Mouse (Mus musculus) myocyte (in vitro differentiated cells): ENCODE results near the gene Tmem161a. TPM values are rescaled to one million over a fixed set of nuclear protein-coding genes. Genes with fewer than 3 reads are reported as not detected.

Experiments
- H3K27me3 ChIP-seq: one replicate; pipeline ENCODE4 v1.6.1; 2011; ENCODE audit not compliant: control insufficient read depth, insufficient read depth, insufficient read length
- H3K36me3 ChIP-seq: one replicate; pipeline ENCODE4 v1.6.1; 2011; ENCODE audit not compliant: control insufficient read depth, insufficient read depth
- H3K4me2 ChIP-seq: one replicate; pipeline ENCODE4 v1.6.1; 2011; ENCODE audit warnings: low read depth, control low read depth
- H3K4me3 ChIP-seq: one replicate; pipeline ENCODE4 v1.5.1; 2011; ENCODE audit warnings: mild to moderate bottlenecking, control low read depth, moderate library complexity
- H3K79me2 ChIP-seq: one replicate; pipeline ENCODE4 v1.6.1; 2011; ENCODE audit not compliant: control insufficient read depth, insufficient read depth
- H3ac ChIP-seq: one replicate; pipeline ENCODE4 v1.6.1; 2011; ENCODE audit not compliant: control insufficient read depth, insufficient read length
- CEBPB ChIP-seq: IDR thresholded peaks from 2 replicates; pipeline ENCODE4 v1.6.1; 2011; ENCODE audit warnings: mild to moderate bottlenecking, moderate library complexity; ENCODE audit not compliant: poor library complexity, insufficient read depth, severe bottlenecking
- E2F4 ChIP-seq: IDR thresholded peaks from one replicate; pipeline ENCODE4 v1.6.1; 2011; ENCODE audit warnings: mild to moderate bottlenecking, control low read depth, moderate library complexity; ENCODE audit not compliant: insufficient read depth
- MAX ChIP-seq: IDR thresholded peaks from one replicate; pipeline ENCODE4 v1.6.1; 2011; ENCODE audit warnings: low read depth, mild to moderate bottlenecking, control low read depth
- MYOD1 ChIP-seq, 3 experiments: IDR thresholded peaks; one replicate each; pipeline ENCODE4 v1.6.1; 2011; ENCODE audit warnings: control low read depth in 2 of 3, low read depth in 2 of 3, mild to moderate bottlenecking in 2 of 3, moderate library complexity in 1 of 3; ENCODE audit not compliant: insufficient read length in 2 of 3, control insufficient read depth in 1 of 3
- MYOG ChIP-seq, 3 experiments: IDR thresholded peaks; one replicate each; pipeline ENCODE4 v1.6.1; 2011; ENCODE audit warnings: control low read depth in 2 of 3, low read depth in 2 of 3, mild to moderate bottlenecking in 2 of 3; ENCODE audit not compliant: insufficient read length in 2 of 3, control insufficient read depth in 1 of 3, insufficient read depth in 1 of 3
- POLR2A ChIP-seq: IDR thresholded peaks from one replicate; pipeline ENCODE4 v1.6.1; 2011; ENCODE audit warnings: low read depth, mild to moderate bottlenecking, control low read depth, moderate library complexity; ENCODE audit not compliant: insufficient read length
- POLR2AphosphoS2 ChIP-seq: IDR thresholded peaks from one replicate; pipeline ENCODE4 v1.6.1; 2011; ENCODE audit warnings: low read depth, control low read depth; ENCODE audit not compliant: insufficient read length
- REST ChIP-seq: IDR thresholded peaks from one replicate; pipeline ENCODE4 v1.6.1; 2011; ENCODE audit warnings: mild to moderate bottlenecking, control low read depth, moderate library complexity; ENCODE audit not compliant: insufficient read depth, insufficient read length
- SRF ChIP-seq: IDR thresholded peaks from one replicate; pipeline ENCODE4 v1.6.1; 2011; ENCODE audit warnings: low read depth; ENCODE audit not compliant: control insufficient read depth, insufficient read length
- TCF12 ChIP-seq: IDR thresholded peaks from one replicate; pipeline ENCODE4 v1.6.1; 2011; ENCODE audit warnings: mild to moderate bottlenecking, control low read depth; ENCODE audit not compliant: poor library complexity, insufficient read depth, severe bottlenecking
- TCF3 ChIP-seq: IDR thresholded peaks from one replicate; pipeline ENCODE4 v1.6.1; 2011; ENCODE audit warnings: low read depth, control low read depth; ENCODE audit not compliant: insufficient read length
- USF1 ChIP-seq: IDR thresholded peaks from one replicate; pipeline ENCODE4 v1.6.1; 2011; ENCODE audit warnings: low read depth, mild to moderate bottlenecking, control low read depth, moderate library complexity
- polyA plus RNA-seq: library from polyadenylated mRNA; unstranded; fragments of >200 nt; fragmentation: generic; extraction: Trizol; gene quantifications from one replicate; pipeline ENCODE4 v1.2.1, GENCODE M21; 2012; ENCODE audit warnings: missing spikeins

Tmem161a gene
- polyA plus RNA-seq, 1 experiment, result 132 TPM

DNA sequence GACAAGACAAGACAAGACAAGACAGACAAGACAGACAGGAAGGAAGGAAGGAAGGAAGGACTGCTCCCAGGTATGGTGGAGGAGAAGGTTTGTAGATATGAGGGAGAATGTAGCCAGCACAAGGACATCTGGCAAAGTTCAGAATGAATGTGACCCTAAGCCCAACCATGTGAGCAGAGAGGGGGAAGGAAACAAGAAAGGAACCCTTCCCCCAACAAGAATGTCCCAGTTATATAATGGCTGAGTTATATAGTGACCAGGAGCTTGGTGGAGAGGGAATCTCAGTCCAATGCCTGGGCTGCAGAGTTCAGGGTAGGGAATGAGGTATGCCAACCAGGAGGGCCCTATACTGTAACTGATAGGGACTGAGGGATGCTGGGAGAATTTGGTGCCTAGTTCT, 45.3 kb downstream of the Tmem161a start:
- no peak overlapping the region for H3ac ChIP-seq
- H3K36me3 ChIP-seq, result no peaks in the 10 kb centered on the region
- no peak overlapping the region for H3K4me2 ChIP-seq
- H3K79me2 ChIP-seq, result no peaks in the 10 kb centered on the region
- no peak overlapping the region for H3K4me3 ChIP-seq
- H3K27me3 ChIP-seq, result no peaks in the 10 kb centered on the region
- TF ChIP-seq MYOG (IDR thresholded peaks at IDR 0.05; ENCODE audit: control insufficient read depth in 1 of 3, insufficient read depth in 1 of 3, insufficient read length in 2 of 3, low read depth in 2 of 3), result no peak
- TF ChIP-seq POLR2A, result no peak
- TF ChIP-seq MAX, result no peak
- no peak for TF ChIP-seq USF1
- no peak for TF ChIP-seq REST

DNA sequence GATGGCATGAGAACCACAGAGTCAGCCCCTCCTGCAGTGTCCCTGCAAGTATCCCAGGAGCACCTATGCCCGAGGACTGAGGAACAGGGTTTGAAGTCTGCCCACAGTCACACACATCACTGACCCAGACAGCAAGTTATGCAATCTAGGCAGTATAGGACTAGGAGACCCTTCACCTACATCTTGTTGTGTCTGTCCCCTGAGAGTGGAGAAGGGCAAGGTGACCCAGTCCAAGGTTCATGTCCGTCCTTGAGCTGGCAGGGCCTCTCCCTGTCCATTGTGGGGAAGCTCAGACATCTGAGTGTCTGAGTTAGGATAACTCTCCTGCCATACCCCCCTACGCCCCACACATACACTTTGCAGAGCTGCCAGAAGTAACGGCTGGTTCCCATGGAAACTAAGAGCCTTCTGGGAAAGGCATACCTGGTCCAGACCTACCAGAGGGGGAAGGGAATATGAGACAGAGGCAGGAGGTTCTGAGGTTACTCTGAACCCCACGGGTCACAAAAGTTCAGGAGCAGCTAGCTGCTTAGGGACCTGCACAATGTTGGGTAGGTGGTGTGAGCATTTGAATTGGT, 47.0 kb downstream of the Tmem161a start:
- TF ChIP-seq TCF12 (no peak), MYOG (IDR thresholded peaks at IDR 0.05; ENCODE audit: control insufficient read depth in 1 of 3, insufficient read depth in 1 of 3, insufficient read length in 2 of 3, low read depth in 2 of 3) (no peak), MYOD1 (IDR thresholded peaks at IDR 0.05; ENCODE audit: control insufficient read depth in 1 of 3, insufficient read length in 2 of 3, low read depth in 2 of 3) (no peak), USF1 (no peak), TCF3 (no peak), E2F4 (no peak), POLR2A (no peak), SRF (no peak), POLR2AphosphoS2 (no peak), REST (no peak), CEBPB (no peak), MAX (no peak)
- H3ac ChIP-seq, result no peak overlapping the region

DNA sequence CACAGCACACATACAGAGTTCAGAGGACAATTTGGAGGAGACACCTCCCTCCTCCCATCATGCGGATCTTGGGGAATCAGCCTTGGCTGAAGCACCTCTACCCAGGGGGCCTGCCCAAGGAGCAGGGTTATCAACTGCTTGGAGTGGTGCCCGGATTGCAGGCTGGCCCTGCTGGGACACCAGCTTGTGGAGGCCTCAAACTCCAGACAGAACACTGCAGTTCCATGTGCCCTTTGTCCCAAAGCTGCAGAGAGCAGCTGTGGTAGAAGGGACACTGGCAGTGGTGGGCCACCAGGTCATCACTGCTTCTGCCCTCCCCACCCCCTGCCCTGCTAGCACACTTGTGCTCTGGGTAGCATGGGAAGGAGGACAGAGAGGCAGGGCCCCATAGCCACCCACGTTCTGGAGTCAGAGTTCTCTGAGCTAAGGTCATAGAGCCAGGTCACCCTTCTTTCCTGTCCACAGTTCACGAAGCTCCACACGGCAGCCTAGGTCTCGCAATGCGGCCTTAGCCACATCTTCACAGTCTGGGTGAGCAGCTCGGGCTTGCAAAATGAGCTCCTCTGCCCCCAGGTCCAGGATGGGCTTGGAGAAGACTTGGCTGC, 48.2 kb downstream of the Tmem161a start:
- Histone ChIP-seq H3K4me2 (no peak overlapping the region), H3K36me3 (peaks cover 12% of the 10 kb centered on the region), H3K27me3 (no peaks in the 10 kb centered on the region)

More for the DNA sequence above, 47.0 kb downstream of the Tmem161a start:
- H3K79me2 ChIP-seq, result no peaks in the 10 kb centered on the region
- H3K4me2 ChIP-seq, result no peak overlapping the region
- H3K4me3 ChIP-seq, result no peak overlapping the region
- no peaks in the 10 kb centered on the region for H3K27me3 ChIP-seq
- H3K36me3 ChIP-seq, result peaks cover 10% of the 10 kb centered on the region

DNA sequence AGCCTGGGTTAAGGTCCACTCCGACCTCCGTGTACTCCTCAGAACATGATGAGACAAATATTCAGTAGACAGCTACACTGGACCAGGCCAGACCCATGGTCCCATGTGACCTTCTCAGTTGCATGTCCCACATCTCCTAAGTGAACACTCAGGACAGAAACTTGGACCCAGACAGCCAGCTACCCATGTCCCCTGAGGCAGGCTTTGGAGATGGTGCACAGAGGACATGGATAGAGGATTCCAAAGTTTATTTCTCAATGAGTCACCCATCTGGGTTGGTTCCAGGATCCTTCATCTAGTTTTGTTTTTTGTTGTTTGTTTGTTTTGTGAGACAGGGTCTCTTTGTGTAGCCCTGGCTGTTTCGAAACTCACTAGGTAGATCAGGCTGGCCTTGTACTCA, 48.8 kb downstream of the Tmem161a start:
- no peaks in the 10 kb centered on the region for H3K27me3 ChIP-seq
- no peak for TF ChIP-seq POLR2A
- TF ChIP-seq POLR2AphosphoS2, result peak; percentile 0
- H3ac ChIP-seq, result no peak overlapping the region
- no peak overlapping the region for H3K4me3 ChIP-seq
- H3K36me3 ChIP-seq, result peaks cover 12% of the 10 kb centered on the region
- H3K4me2 ChIP-seq, result no peak overlapping the region
- no peaks in the 10 kb centered on the region for H3K79me2 ChIP-seq

More for the DNA sequence above, 48.2 kb downstream of the Tmem161a start:
- TF ChIP-seq TCF12 (no peak), POLR2AphosphoS2 (peak; percentile 7), MYOD1 (IDR thresholded peaks at IDR 0.05; ENCODE audit: control insufficient read depth in 1 of 3, insufficient read length in 2 of 3, low read depth in 2 of 3) (no peak)
- Histone ChIP-seq H3K79me2 (no peaks in the 10 kb centered on the region), H3K4me3 (no peak overlapping the region), H3ac (no peak overlapping the region)

DNA sequence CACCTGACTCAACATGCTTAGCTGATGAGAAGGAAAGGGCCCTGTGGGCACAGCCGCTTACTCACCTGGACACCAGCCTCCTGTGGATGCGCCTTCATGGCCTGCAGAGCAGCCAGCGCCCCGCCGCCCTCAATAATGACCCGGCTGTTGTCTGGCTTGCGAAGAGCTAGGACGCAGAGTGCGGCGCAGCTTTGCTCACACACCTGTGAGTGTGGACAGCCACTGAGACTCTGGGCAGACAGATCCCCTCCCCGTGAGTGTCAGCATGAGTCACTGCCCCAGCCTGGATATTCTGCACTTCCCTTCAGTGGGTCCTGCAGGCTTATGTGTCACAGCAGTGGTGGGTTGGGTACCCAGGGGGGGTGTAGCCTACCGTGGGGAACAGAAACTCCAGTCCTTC, 49.9 kb downstream of the Tmem161a start:
- Histone ChIP-seq H3K79me2 (no peaks in the 10 kb centered on the region), H3K4me3 (no peak overlapping the region), H3K27me3 (no peaks in the 10 kb centered on the region), H3K36me3 (peaks cover 17% of the 10 kb centered on the region), H3ac (no peak overlapping the region), H3K4me2 (no peak overlapping the region)
- TF ChIP-seq REST (no peak), POLR2A (no peak), MYOG (IDR thresholded peaks at IDR 0.05; ENCODE audit: control insufficient read depth in 1 of 3, insufficient read depth in 1 of 3, insufficient read length in 2 of 3, low read depth in 2 of 3) (no peak), POLR2AphosphoS2 (no peak), MAX (no peak), USF1 (no peak), TCF3 (no peak), MYOD1 (IDR thresholded peaks at IDR 0.05; ENCODE audit: control insufficient read depth in 1 of 3, insufficient read length in 2 of 3, low read depth in 2 of 3) (no peak), TCF12 (no peak), E2F4 (no peak), SRF (no peak), CEBPB (no peak)
